Mouse (Mus musculus): ENCODE data around the gene BC049762. TPM values are rescaled to one million over a fixed set of nuclear protein-coding genes. Genes with fewer than 3 reads are reported as not detected.

The BC049762 gene
- polyA plus RNA-seq (2014; fragmentation: Nextera tagmentation; extraction: Ambion mirVana), result 0.35 and 0.48 TPM in 2 replicates

DNA sequence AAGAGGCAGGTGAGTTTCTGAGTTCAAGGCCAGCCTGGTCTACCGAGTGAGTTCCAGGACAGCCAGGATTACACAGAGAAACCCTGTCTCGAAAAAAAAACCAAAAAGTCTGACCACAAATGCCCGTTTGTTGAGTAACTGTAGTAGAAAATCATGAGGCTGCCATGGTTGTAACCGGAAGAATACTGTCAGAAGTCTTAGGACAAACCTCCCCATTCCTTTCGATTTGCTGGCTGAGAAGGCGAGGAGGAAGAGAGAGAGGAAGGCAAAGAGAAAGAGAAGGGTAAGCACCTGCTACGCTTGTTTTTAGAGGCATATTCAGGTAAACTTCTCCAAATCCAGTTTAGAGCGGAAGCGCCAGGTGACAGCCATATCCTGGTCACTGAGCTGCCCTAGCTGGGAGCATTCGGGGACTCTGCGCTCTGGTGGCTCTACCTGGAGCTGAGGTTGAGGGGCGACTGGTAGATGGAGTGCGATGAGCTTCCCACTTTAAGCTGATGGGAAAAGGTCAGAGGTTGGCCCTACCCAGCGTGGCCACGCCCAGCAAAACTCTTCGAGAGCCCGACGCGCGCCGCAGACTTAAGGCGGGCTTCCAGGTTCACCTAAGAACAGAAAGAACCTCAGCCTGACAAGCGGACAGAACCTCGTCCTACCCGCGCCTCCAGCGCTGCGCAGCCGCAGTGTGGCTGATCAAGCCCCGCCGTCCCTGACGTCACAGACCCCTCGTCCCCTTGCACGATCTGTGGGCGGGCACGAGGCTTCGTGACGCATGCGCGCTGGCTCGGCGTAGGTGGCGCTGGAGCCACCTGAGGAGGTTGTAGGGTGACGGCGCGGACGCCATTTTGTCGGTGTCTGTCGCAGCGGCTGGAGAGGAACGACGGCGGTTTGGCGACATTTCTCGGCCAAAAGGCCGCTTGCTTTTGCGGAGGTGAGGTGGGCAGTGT is at the start of gene BC049762:
TSS of gene BC049762 (minus strand) at position 705 of the 944 bp plus-strand sequence.
- H3K9me3 ChIP-seq (ENCODE audit: control insufficient read depth, low read depth, low read length), result no peaks in the 10 kb centered on the region
- 9% methylated on average over 57 of the region's 57 CpGs for WGBS
- H3K27me3 ChIP-seq (ENCODE audit: control insufficient read depth, insufficient read depth, low read length), result no peaks in the 10 kb centered on the region
- peak within 1 kb of the TSS; percentile 96 for H3K4me3 ChIP-seq (ENCODE audit: low read depth, low read length)
- H3K27ac ChIP-seq (ENCODE audit: low read length), result peak within 1 kb of the TSS; percentile 90
- peak within 1 kb of the TSS; percentile 86 for H3K4me2 ChIP-seq (replicated peaks; ENCODE audit: low read depth, low read length)
- peak within 1 kb of the TSS; percentile 92 for H3K9ac ChIP-seq (replicated peaks; ENCODE audit: low read depth, low read length)
- ATAC-seq (ENCODE audit: insufficient number of reproducible peaks, insufficient read depth, low FRiP score, low read depth), result peak; percentile 98
- H3K4me1 ChIP-seq (ENCODE audit: control insufficient read depth, insufficient read depth, low read length), result peaks cover 7% of the 10 kb centered on the region; the same call in 1 of the 2 replicates
- peaks cover 10% of the 10 kb centered on the region for H3K36me3 ChIP-seq (ENCODE audit: control insufficient read depth, insufficient read depth, low read length)

DNA sequence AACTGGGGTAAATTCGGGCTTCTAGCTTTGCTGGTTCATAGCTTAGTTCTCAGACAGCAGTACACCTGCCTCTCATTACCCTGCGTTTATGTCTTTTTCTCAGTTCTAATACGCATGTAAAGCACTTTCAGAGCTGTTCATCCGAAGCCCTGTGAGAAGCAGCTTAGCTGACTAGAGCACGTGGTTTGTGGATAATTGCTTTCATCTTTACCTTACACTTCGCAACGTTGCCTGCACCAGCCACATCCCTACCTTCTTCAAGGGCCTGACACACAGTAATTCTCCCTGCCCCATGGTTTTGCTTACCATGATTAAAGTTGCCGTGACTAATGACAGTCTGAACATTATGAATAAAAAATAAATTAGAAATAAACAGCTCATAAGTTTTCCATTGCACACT is 49.0 kb upstream of the BC049762 start:
- H3K9ac ChIP-seq (replicated peaks; ENCODE audit: low read depth, low read length), result no peak overlapping the region
- H3K27ac ChIP-seq (ENCODE audit: low read length), result no peak overlapping the region
- no peaks in the 10 kb centered on the region for H3K9me3 ChIP-seq (ENCODE audit: control insufficient read depth, low read depth, low read length)
- no peaks in the 10 kb centered on the region for H3K4me1 ChIP-seq (ENCODE audit: control insufficient read depth, insufficient read depth, low read length)
- H3K36me3 ChIP-seq (ENCODE audit: control insufficient read depth, insufficient read depth, low read length), result no peaks in the 10 kb centered on the region
- H3K4me2 ChIP-seq (replicated peaks; ENCODE audit: low read depth, low read length), result no peak overlapping the region
- H3K4me3 ChIP-seq (ENCODE audit: low read depth, low read length), result no peak overlapping the region
- 71% methylated on average over 8 of the region's 8 CpGs for WGBS
- no peaks in the 10 kb centered on the region for H3K27me3 ChIP-seq (ENCODE audit: control insufficient read depth, insufficient read depth, low read length)
- no peak for ATAC-seq (ENCODE audit: insufficient number of reproducible peaks, insufficient read depth, low FRiP score, low read depth)

DNA sequence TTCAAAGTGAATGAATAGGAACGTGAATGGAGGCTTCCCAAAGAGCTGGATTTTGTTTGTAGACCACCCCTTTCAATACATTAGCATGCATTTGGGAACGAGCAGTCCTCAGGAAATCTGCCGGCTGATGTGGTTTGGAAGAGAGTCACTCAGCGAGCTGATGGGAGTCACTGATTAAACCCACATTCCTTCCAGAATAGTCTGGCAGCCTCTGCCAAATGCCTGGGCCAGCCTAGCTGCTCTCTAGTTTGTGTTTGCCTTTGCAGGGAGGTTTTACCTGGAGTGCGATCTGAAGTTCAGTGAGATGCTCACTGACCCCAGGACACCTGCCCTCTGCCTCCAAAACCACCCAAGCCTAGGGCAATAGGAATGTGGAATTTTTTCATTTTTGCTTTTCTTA is 45.5 kb upstream of the BC049762 start:
- ATAC-seq (ENCODE audit: insufficient number of reproducible peaks, insufficient read depth, low FRiP score, low read depth), result no peak
- Histone ChIP-seq H3K4me1 (ENCODE audit: control insufficient read depth, insufficient read depth, low read length) (no peaks in the 10 kb centered on the region), H3K27me3 (ENCODE audit: control insufficient read depth, insufficient read depth, low read length) (no peaks in the 10 kb centered on the region), H3K27ac (ENCODE audit: low read length) (no peak overlapping the region), H3K36me3 (ENCODE audit: control insufficient read depth, insufficient read depth, low read length) (no peaks in the 10 kb centered on the region), H3K4me3 (ENCODE audit: low read depth, low read length) (no peak overlapping the region), H3K4me2 (replicated peaks; ENCODE audit: low read depth, low read length) (no peak overlapping the region), H3K9me3 (ENCODE audit: control insufficient read depth, low read depth, low read length) (no peaks in the 10 kb centered on the region), H3K9ac (replicated peaks; ENCODE audit: low read depth, low read length) (no peak overlapping the region)
- 51% methylated on average over 5 of the region's 5 CpGs for WGBS

DNA sequence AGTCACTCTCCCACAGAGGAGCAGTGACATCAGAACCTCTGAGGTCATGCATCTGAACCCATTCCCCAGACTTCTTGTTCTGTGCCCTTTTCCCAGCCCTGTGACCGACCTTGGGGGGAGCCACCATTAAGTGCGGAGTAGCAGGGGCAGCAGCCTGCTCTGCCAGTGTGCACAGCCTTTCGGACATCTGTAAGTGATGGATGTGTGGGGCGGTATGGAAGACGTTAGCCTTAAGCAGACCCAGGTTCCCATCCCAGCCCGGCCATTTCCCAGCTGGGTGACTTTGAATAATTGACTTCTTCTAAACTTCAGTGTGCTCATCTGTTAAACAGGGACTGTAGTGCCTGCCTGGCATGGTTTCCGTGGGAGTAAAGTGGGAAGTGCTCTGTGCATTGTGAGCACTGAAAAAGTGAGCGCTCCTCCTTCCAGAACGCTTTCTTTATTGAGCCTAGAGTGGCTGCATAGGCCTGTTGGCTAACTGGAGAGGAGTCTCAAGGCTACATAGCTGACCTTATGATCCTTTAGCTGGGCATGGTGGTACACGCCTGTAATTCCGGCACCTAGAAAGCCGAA is 41.2 kb upstream of the BC049762 start:
- no peak overlapping the region for H3K27ac ChIP-seq (ENCODE audit: low read length)
- no peaks in the 10 kb centered on the region for H3K9me3 ChIP-seq (ENCODE audit: control insufficient read depth, low read depth, low read length)
- H3K4me3 ChIP-seq (ENCODE audit: low read depth, low read length), result no peak overlapping the region
- no peaks in the 10 kb centered on the region for H3K4me1 ChIP-seq (ENCODE audit: control insufficient read depth, insufficient read depth, low read length)
- WGBS, result 50% methylated on average over 12 of the region's 12 CpGs
- no peaks in the 10 kb centered on the region for H3K27me3 ChIP-seq (ENCODE audit: control insufficient read depth, insufficient read depth, low read length)
- ATAC-seq (ENCODE audit: insufficient number of reproducible peaks, insufficient read depth, low FRiP score, low read depth), result no peak
- H3K4me2 ChIP-seq (replicated peaks; ENCODE audit: low read depth, low read length), result no peak overlapping the region
- H3K9ac ChIP-seq (replicated peaks; ENCODE audit: low read depth, low read length), result no peak overlapping the region
- no peaks in the 10 kb centered on the region for H3K36me3 ChIP-seq (ENCODE audit: control insufficient read depth, insufficient read depth, low read length)

DNA sequence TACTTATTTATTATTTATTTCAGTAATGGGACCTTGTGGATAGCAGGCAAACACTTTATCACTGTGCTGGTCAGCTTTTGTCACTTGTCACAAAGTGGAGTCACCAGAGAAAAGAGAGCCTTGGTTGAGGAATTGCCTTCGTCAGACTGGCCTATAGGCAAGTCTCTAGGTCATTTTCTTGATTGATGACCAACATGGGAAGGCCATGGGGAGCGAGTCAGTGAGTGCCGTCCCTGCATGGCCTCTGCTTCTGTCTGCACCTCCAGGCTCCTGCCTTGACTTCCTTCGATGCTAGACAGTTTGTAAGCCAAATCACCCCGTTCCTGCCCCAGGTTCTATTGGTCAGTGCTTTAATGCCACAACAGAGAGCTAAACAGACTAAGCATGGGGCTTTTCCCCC is 39.5 kb upstream of the BC049762 start:
- Histone ChIP-seq H3K9ac (replicated peaks; ENCODE audit: low read depth, low read length) (no peak overlapping the region), H3K27ac (ENCODE audit: low read length) (no peak overlapping the region), H3K27me3 (ENCODE audit: control insufficient read depth, insufficient read depth, low read length) (no peaks in the 10 kb centered on the region), H3K4me1 (ENCODE audit: control insufficient read depth, insufficient read depth, low read length) (no peaks in the 10 kb centered on the region), H3K4me3 (ENCODE audit: low read depth, low read length) (no peak overlapping the region), H3K4me2 (replicated peaks; ENCODE audit: low read depth, low read length) (no peak overlapping the region), H3K9me3 (ENCODE audit: control insufficient read depth, low read depth, low read length) (no peaks in the 10 kb centered on the region), H3K36me3 (ENCODE audit: control insufficient read depth, insufficient read depth, low read length) (no peaks in the 10 kb centered on the region)
- ATAC-seq (ENCODE audit: insufficient number of reproducible peaks, insufficient read depth, low FRiP score, low read depth), result no peak
- 73% methylated on average over 5 of the region's 5 CpGs for WGBS

DNA sequence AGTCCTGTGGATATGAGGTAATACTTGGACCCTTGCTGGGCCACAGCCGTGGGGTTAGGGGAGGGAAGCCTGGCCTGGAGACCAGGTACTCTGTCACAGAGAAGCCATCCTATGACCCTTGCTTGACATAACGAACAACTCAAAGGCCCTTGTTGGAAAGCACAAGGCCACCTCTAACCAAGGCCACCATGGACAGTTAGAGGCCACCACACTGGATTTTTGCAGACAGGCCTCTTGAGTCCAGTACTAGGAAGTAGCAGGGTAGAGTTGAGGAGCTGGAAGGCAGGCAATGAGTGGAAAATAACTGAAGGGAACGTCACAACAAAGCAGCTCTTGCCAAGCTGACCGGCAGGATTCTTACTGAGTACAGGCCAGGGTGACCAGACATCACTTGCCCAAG is 35.8 kb upstream of the BC049762 start:
- H3K4me1 ChIP-seq (ENCODE audit: control insufficient read depth, insufficient read depth, low read length), result peaks cover 5% of the 10 kb centered on the region; the same call in 1 of the 2 replicates
- no peak for ATAC-seq (ENCODE audit: insufficient number of reproducible peaks, insufficient read depth, low FRiP score, low read depth)
- no peak overlapping the region for H3K27ac ChIP-seq (ENCODE audit: low read length)
- no peaks in the 10 kb centered on the region for H3K36me3 ChIP-seq (ENCODE audit: control insufficient read depth, insufficient read depth, low read length)
- H3K4me3 ChIP-seq (ENCODE audit: low read depth, low read length), result no peak overlapping the region
- WGBS, result 89% methylated on average over 4 of the region's 4 CpGs
- H3K27me3 ChIP-seq (ENCODE audit: control insufficient read depth, insufficient read depth, low read length), result no peaks in the 10 kb centered on the region
- H3K9ac ChIP-seq (replicated peaks; ENCODE audit: low read depth, low read length), result no peak overlapping the region
- H3K4me2 ChIP-seq (replicated peaks; ENCODE audit: low read depth, low read length), result no peak overlapping the region
- 0 out of 2 replicates have a peak, but pooled peaks cover 2% of the 10 kb centered on the region for H3K9me3 ChIP-seq (ENCODE audit: control insufficient read depth, low read depth, low read length)

DNA sequence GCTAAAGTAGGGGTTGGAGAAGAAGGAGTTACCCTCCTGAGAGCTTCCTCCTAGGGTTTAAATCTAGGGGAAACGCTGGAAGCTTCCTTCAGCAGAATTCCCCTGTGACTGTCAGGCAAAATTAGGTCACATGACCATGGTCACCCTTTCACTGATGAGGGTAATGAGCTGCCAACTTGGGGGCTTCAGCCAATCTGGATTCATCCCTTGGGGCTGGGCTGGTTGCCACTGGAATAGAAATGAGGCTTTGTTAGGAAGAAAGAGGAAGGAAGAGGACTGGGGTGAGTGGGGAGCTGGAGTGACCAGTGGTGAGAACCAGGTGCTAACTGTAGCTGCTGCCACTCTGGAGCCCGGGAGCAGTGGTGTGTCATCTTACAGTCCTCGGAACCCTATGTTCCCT is 32.9 kb upstream of the BC049762 start:
- H3K4me3 ChIP-seq (ENCODE audit: low read depth, low read length), result no peak overlapping the region
- 88% methylated on average over 3 of the region's 3 CpGs for WGBS
- ATAC-seq (ENCODE audit: insufficient number of reproducible peaks, insufficient read depth, low FRiP score, low read depth), result no peak
- no peak overlapping the region for H3K27ac ChIP-seq (ENCODE audit: low read length)
- no peaks in the 10 kb centered on the region for H3K36me3 ChIP-seq (ENCODE audit: control insufficient read depth, insufficient read depth, low read length)
- no peak overlapping the region for H3K9ac ChIP-seq (replicated peaks; ENCODE audit: low read depth, low read length)
- 0 out of 2 replicates have a peak, but pooled peaks cover 2% of the 10 kb centered on the region for H3K9me3 ChIP-seq (ENCODE audit: control insufficient read depth, low read depth, low read length)
- peaks cover 5% of the 10 kb centered on the region; the same call in 1 of the 2 replicates for H3K4me1 ChIP-seq (ENCODE audit: control insufficient read depth, insufficient read depth, low read length)
- no peak overlapping the region for H3K4me2 ChIP-seq (replicated peaks; ENCODE audit: low read depth, low read length)
- no peaks in the 10 kb centered on the region for H3K27me3 ChIP-seq (ENCODE audit: control insufficient read depth, insufficient read depth, low read length)

DNA sequence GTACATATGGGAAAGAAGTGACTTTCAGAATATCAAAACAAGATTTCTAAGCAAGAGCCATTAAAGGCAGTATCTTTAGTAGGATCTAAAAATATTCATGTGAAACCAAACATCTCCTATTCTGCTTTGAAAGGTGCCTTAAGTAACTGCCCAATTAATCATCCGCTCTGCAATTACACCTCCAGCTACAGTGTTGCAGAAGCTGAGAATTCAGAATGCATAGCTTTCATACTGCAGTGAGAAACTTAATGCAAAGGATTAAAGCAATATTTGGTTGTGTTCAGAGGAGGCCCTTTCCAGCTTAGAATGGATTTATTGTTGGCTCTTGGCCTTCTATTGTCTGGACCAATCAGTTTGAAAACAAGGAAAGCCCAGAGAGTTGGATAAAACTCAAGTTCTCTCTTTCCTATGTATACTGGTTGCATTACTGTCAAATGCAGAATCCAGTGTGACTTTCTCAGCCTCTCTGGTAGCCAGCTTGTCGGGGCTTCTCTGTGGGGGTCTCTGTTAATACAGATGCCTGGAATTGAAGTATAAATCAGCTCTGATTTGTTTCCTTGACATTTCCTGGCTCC is 31.2 kb upstream of the BC049762 start:
- no peaks in the 10 kb centered on the region for H3K36me3 ChIP-seq (ENCODE audit: control insufficient read depth, insufficient read depth, low read length)
- no peak for ATAC-seq (ENCODE audit: insufficient number of reproducible peaks, insufficient read depth, low FRiP score, low read depth)
- H3K27me3 ChIP-seq (ENCODE audit: control insufficient read depth, insufficient read depth, low read length), result no peaks in the 10 kb centered on the region
- 0 out of 2 replicates have a peak, but pooled peaks cover 2% of the 10 kb centered on the region for H3K9me3 ChIP-seq (ENCODE audit: control insufficient read depth, low read depth, low read length)
- H3K4me2 ChIP-seq (replicated peaks; ENCODE audit: low read depth, low read length), result no peak overlapping the region
- H3K4me3 ChIP-seq (ENCODE audit: low read depth, low read length), result no peak overlapping the region
- WGBS, result 58% methylated on average over 2 of the region's 2 CpGs
- no peak overlapping the region for H3K27ac ChIP-seq (ENCODE audit: low read length)
- H3K9ac ChIP-seq (replicated peaks; ENCODE audit: low read depth, low read length), result no peak overlapping the region
- peaks cover 8% of the 10 kb centered on the region; the same call in 1 of the 2 replicates for H3K4me1 ChIP-seq (ENCODE audit: control insufficient read depth, insufficient read depth, low read length)
